Mouse (Mus musculus): ENCODE measurements around the gene Ccnq.

DNA sequence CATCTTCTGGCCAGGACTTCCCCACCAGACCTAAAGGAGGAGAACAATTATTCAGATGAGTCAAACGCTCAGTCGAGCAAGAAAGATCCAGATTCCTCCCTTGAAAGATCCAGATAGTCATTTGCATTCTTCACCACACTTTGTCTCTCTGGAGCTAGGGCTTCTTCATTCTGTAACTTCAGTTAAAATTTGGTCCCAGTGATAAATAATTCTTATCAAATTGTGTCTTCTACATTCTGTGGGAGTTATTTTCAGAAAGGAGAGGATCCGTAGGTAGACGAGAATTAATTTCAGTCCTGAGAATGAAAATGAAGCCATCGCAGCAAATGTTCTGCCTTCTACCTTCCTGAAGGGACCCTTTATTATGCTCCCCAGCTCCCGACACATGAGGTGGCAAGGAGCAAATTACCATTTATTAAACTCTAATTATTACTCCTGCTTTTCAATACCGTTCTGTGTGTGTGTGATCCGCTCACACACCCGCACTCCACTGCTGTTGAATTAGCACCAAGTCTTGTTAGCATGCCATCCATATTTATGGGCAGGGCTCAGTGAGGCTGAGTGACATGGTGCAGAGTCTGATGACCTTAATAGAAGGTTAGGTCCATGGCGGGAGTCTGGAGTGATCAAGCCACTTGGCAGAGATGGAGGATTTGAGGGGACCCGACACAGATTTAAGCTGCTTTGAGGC lies 38.0 kb upstream of the Ccnq start:
- TF ChIP-seq CTCF (conservative IDR thresholded peaks at IDR 0.05; ENCODE audit: insufficient read depth, insufficient read length, low read depth, low read length) (no peak), POLR2A (IDR thresholded peaks at IDR 0.05; ENCODE audit: low read depth, low read length) (no peak)
